Mouse (Mus musculus) neural tube, embryonic 12.5 days (tissue): ENCODE measurements around the gene Olfr461. TPM values are rescaled to one million over a fixed set of nuclear protein-coding genes. Genes with fewer than 3 reads are reported as not detected.

Experiments used
- polyA plus RNA-seq: library from polyadenylated mRNA; unstranded; fragments of >200 nt; fragmentation: Nextera tagmentation; extraction: Ambion mirVana; gene quantifications from 2 replicates; pipeline ENCODE4 v1.2.1, GENCODE M21; 2016

Gene Olfr461
- polyA plus RNA-seq, 1 experiment from 2014 or later, result not detected

Other genes starting within 250 kb of the Olfr461 start
- gene Agk, start 229.9 kb downstream of the Olfr461 start, polyA plus RNA-seq, result 36.8 and 42.3 TPM in 2 replicates
- 16.5 and 21.7 TPM in 2 replicates for gene E330009J07Rik, start 118.9 kb downstream of the Olfr461 start, polyA plus RNA-seq
- 0.09 TPM in 1 of 2 replicates, not detected in the other for gene Wee2, start 116.0 kb downstream of the Olfr461 start, polyA plus RNA-seq
- 147 and 156 TPM in 2 replicates for gene Ssbp1, start 83.7 kb downstream of the Olfr461 start, polyA plus RNA-seq
- not detected in 2 replicates for gene Tas2r137, start 63.8 kb downstream of the Olfr461 start, polyA plus RNA-seq
- gene Tas2r108, start 61.5 kb downstream of the Olfr461 start, polyA plus RNA-seq, result not detected in 2 replicates
- gene Prss37, start 35.5 kb downstream of the Olfr461 start, polyA plus RNA-seq, result not detected in 2 replicates
- gene Olfr460, start 14.4 kb upstream of the Olfr461 start, polyA plus RNA-seq, result not detected in 2 replicates
- 0.34 and 1.1 TPM in 2 replicates for gene Clec5a, start 30.8 kb upstream of the Olfr461 start, polyA plus RNA-seq
- not detected in 2 replicates for gene Tas2r138, start 58.3 kb upstream of the Olfr461 start, polyA plus RNA-seq
- gene Mgam, start 73.8 kb upstream of the Olfr461 start, polyA plus RNA-seq, result 0.05 and 0.20 TPM in 2 replicates